Mouse (Mus musculus) MEL (cell line): Measurements from ENCODE around the gene Ddx6. TPM values are rescaled to one million over a fixed set of nuclear protein-coding genes. Genes with fewer than 3 reads are reported as not detected.

Source experiments
- DNase-seq: peaks from one replicate; pipeline ENCODE4 v3.0.0; 2011; ENCODE audit warnings: low read depth, low spot score
- H3K27ac ChIP-seq: 2 replicates; pipeline ENCODE4 v1.5.1; 2012; ENCODE audit warnings: low read depth, mild to moderate bottlenecking, control low read depth, low read length, moderate library complexity; ENCODE audit not compliant: control insufficient read depth
- H3K27me3 ChIP-seq, 2 experiments: fragments of 150-350 bp in 1 of 2; sonication (generic) in 1 of 2; 2 replicates each; pipeline ENCODE4 v1.6.1; 2012; ENCODE audit warnings: low read length in 2 of 2, mild to moderate bottlenecking in 2 of 2, improper control_type of control experiment in 1 of 2, moderate library complexity in 1 of 2; ENCODE audit not compliant: insufficient read depth in 2 of 2, control insufficient read depth in 1 of 2
- H3K36me3 ChIP-seq, 2 experiments: 2 replicates each; pipeline ENCODE4 v1.6.1; 2012 to 2014; ENCODE audit warnings: low read length in 2 of 2, improper control_type of control experiment in 1 of 2, inconsistent platforms in 1 of 2, mild to moderate bottlenecking in 1 of 2; ENCODE audit not compliant: insufficient read depth in 2 of 2, control insufficient read depth in 1 of 2
- H3K4me1 ChIP-seq, 2 experiments: fragments of 150-350 bp in 1 of 2; sonication (generic) in 1 of 2; 2 replicates each; pipeline ENCODE4 v1.6.1; 2012; ENCODE audit warnings: low read length in 2 of 2, improper control_type of control experiment in 1 of 2, mild to moderate bottlenecking in 1 of 2; ENCODE audit not compliant: insufficient read depth in 2 of 2, control insufficient read depth in 1 of 2
- H3K4me3 ChIP-seq, 2 experiments: fragments of 150-350 bp in 1 of 2; sonication (generic) in 1 of 2; 2 replicates each; pipeline ENCODE4 v1.5.1; 2012; ENCODE audit warnings: low read depth in 2 of 2, low read length in 2 of 2, mild to moderate bottlenecking in 2 of 2, moderate library complexity in 2 of 2, control low read depth in 1 of 2, improper control_type of control experiment in 1 of 2; ENCODE audit not compliant: control insufficient read depth in 1 of 2, insufficient read depth in 1 of 2
- H3K79me2 ChIP-seq: 2 replicates; pipeline ENCODE4 v1.6.1; 2012; ENCODE audit warnings: mild to moderate bottlenecking, low read length, moderate library complexity; ENCODE audit not compliant: control insufficient read depth, poor library complexity, insufficient read depth
- H3K9ac ChIP-seq: 2 replicates; pipeline ENCODE4 v1.6.1; 2012; ENCODE audit warnings: low read depth, mild to moderate bottlenecking, control low read depth, low read length, moderate library complexity; ENCODE audit not compliant: control insufficient read depth, poor library complexity, severe bottlenecking
- H3K9me3 ChIP-seq: fragments of 150-350 bp; sonication (generic); replicated peaks from 2 replicates; pipeline ENCODE4 v1.6.1; 2012; ENCODE audit warnings: mild to moderate bottlenecking, low read length, improper control_type of control experiment, moderate library complexity; ENCODE audit not compliant: insufficient read depth
- CHD1 ChIP-seq: IDR thresholded peaks from 2 replicates; pipeline ENCODE4 v1.6.1; 2012; ENCODE audit warnings: low read depth, mild to moderate bottlenecking, inconsistent platforms, low read length, improper control_type of control experiment
- E2F4 ChIP-seq: IDR thresholded peaks from 2 replicates; pipeline ENCODE4 v1.6.1; 2011; ENCODE audit warnings: low read depth, low read length, improper control_type of control experiment, borderline replicate concordance
- EP300 ChIP-seq, 2 experiments: IDR thresholded peaks; 2 replicates each; pipeline ENCODE4 v1.6.1; 2011; ENCODE audit warnings: improper control_type of control experiment in 2 of 2, low read length in 2 of 2, low read depth in 1 of 2, mild to moderate bottlenecking in 1 of 2
- ETS1 ChIP-seq: IDR thresholded peaks from 2 replicates; pipeline ENCODE4 v1.6.1; 2012; ENCODE audit warnings: low read depth, mild to moderate bottlenecking, inconsistent platforms, low read length, improper control_type of control experiment, moderate library complexity
- KAT2A ChIP-seq: conservative IDR thresholded peaks from 2 replicates; pipeline ENCODE4 v1.6.1; 2012; ENCODE audit warnings: low read depth, low read length, improper control_type of control experiment, inconsistent platforms
- MAFK ChIP-seq: IDR thresholded peaks from 2 replicates; pipeline ENCODE4 v1.6.1; 2011; ENCODE audit warnings: low read depth, mild to moderate bottlenecking, low read length, improper control_type of control experiment, borderline replicate concordance
- MAX ChIP-seq: IDR thresholded peaks from 2 replicates; pipeline ENCODE4 v1.6.1; 2011; ENCODE audit warnings: low read length, improper control_type of control experiment
- MYB ChIP-seq: IDR thresholded peaks from 2 replicates; pipeline ENCODE4 v1.6.1; 2011; ENCODE audit warnings: mild to moderate bottlenecking, low read depth, low read length, improper control_type of control experiment
- MYC ChIP-seq: IDR thresholded peaks from 2 replicates; pipeline ENCODE4 v1.6.1; 2011; ENCODE audit warnings: low read depth, mild to moderate bottlenecking, low read length, improper control_type of control experiment, moderate library complexity
- NELFE ChIP-seq: IDR thresholded peaks from 2 replicates; pipeline ENCODE4 v1.6.1; 2011; ENCODE audit warnings: low read depth, low read length, improper control_type of control experiment
- NRF1 ChIP-seq: IDR thresholded peaks from 2 replicates; pipeline ENCODE4 v1.6.1; 2014; ENCODE audit warnings: low read depth, mild to moderate bottlenecking, inconsistent platforms, low read length, improper control_type of control experiment, moderate library complexity; ENCODE audit not compliant: poor library complexity, insufficient read depth, severe bottlenecking
- POLR2AphosphoS2 ChIP-seq: IDR thresholded peaks from 2 replicates; pipeline ENCODE4 v1.6.1; 2011; ENCODE audit warnings: low read length, improper control_type of control experiment
- SIN3A ChIP-seq: IDR thresholded peaks from 2 replicates; pipeline ENCODE4 v1.6.1; 2012; ENCODE audit warnings: low read length, improper control_type of control experiment, inconsistent platforms
- SMC3 ChIP-seq: IDR thresholded peaks from 2 replicates; pipeline ENCODE4 v1.6.1; 2011; ENCODE audit warnings: low read depth, low read length, improper control_type of control experiment
- TAL1 ChIP-seq: IDR thresholded peaks from 2 replicates; pipeline ENCODE4 v1.6.1; 2012; ENCODE audit warnings: mild to moderate bottlenecking, inconsistent platforms, low read length, moderate library complexity, mixed read lengths
- UBTF ChIP-seq: IDR thresholded peaks from 2 replicates; pipeline ENCODE4 v1.6.1; 2012; ENCODE audit warnings: low read depth, mild to moderate bottlenecking, inconsistent platforms, low read length, improper control_type of control experiment, moderate library complexity, borderline replicate concordance; ENCODE audit not compliant: insufficient read depth
- USF1 ChIP-seq: IDR thresholded peaks from 2 replicates; pipeline ENCODE4 v1.6.1; 2014; ENCODE audit warnings: low read depth, mild to moderate bottlenecking, inconsistent platforms, low read length, improper control_type of control experiment, moderate library complexity
- ZC3H11A ChIP-seq: IDR thresholded peaks from 2 replicates; pipeline ENCODE4 v1.6.1; 2012; ENCODE audit warnings: low read depth, mild to moderate bottlenecking, inconsistent platforms, low read length, improper control_type of control experiment
- ZKSCAN1 ChIP-seq: IDR thresholded peaks from 2 replicates; pipeline ENCODE4 v1.6.1; 2012; ENCODE audit warnings: low read depth, mild to moderate bottlenecking, inconsistent platforms, low read length, improper control_type of control experiment, moderate library complexity
- ZMIZ1 ChIP-seq: IDR thresholded peaks from 2 replicates; pipeline ENCODE4 v1.6.1; 2012; ENCODE audit warnings: low read depth, mild to moderate bottlenecking, inconsistent platforms, low read length, improper control_type of control experiment, moderate library complexity
- polyA plus RNA-seq, 2 experiments: library from polyadenylated mRNA; stranded (reverse) in 1 of 2; unstranded in 1 of 2; fragments of >175 nt in 1 of 2; fragments of >200 nt in 1 of 2; gene quantifications; 2 replicates each; pipeline versions ENCODE4 v1.2.1 to v1.2.4; 2012; ENCODE audit warnings: low replicate concordance in 2 of 2, low read depth in 1 of 2; ENCODE audit not compliant: insufficient read length in 2 of 2, insufficient read depth in 1 of 2, missing spikeins in 1 of 2
- total RNA-seq: library from RNA; depleted of rRNA; stranded (reverse); fragments of 300-350 nt; gene quantifications from 2 replicates; pipeline ENCODE4 v1.2.3, GENCODE M21; 2012

Gene Ddx6
- total and polyA plus RNA-seq, 3 experiments = 35.9 to 96.5 (median 41.9) TPM

DNA sequence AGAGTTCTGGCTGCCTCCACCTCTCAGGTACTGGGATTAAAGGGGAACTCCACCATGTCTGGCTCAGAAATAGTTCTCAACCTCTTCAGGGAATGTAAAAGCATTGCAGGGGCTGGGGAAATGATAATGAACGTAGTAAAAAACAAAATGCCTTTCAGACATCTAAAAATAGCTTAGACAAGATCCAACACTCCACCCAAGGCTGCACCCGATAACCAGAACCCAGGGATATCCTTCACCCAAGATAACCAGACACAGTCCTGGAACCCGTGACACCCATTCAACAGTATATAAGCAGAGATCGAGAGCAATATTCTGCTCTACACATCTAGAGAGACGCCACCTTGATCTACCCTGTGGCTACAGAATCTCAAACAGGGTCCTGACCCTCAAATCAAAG lies 24.6 kb upstream of the Ddx6 start (continued):
- TF ChIP-seq E2F4 = no peak

DNA sequence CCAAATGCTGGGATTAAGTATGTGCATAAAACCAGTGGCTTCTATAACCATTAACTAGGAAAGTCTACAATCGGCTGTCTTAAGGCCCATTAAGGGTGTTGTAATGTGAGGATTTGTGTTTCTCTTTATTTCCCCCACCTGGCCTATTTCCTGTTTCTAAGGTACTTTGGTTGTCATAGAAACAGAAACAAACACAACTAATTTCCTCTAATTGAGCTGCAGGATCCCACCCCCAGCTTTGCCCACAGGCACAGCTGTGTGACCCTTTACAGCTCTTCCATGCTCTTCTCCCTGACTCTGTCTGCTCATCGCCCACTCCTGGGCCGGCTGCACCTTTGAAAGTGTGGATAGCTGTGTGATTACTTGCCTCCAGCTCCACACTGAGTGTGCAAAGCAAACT lies 23.3 kb upstream of the Ddx6 start:
- Histone ChIP-seq H3K4me1 (peaks cover 5 to 11% of the 10 kb centered on the region in 2 experiments; a peak in 3 of 4 replicates), H3K9ac (no peak overlapping the region), H3K9me3 (no peaks in the 10 kb centered on the region), H3K4me3 (no peak overlapping the region), H3K36me3 (peaks cover 0 to 12% of the 10 kb centered on the region in 2 experiments; a peak in 2 of 4 replicates), H3K27me3 (no peaks in the 10 kb centered on the region), H3K79me2 (no peaks in the 10 kb centered on the region), H3K27ac (no peak overlapping the region)
- TF ChIP-seq ETS1 (no peak), MYC (no peak), CHD1 (no peak), MAX (no peak), UBTF (no peak), SIN3A (no peak), EP300 (IDR thresholded peaks at IDR 0.05; ENCODE audit: low read depth in 1 of 2, low read length in 2 of 2) (no peak), USF1 (no peak), NRF1 (no peak), MYB (no peak), KAT2A (no peak), ZMIZ1 (no peak), E2F4 (no peak), NELFE (no peak), ZKSCAN1 (no peak), POLR2AphosphoS2 (no peak), SMC3 (no peak), TAL1 (no peak), MAFK (no peak)
- DNase-seq = no peak

DNA sequence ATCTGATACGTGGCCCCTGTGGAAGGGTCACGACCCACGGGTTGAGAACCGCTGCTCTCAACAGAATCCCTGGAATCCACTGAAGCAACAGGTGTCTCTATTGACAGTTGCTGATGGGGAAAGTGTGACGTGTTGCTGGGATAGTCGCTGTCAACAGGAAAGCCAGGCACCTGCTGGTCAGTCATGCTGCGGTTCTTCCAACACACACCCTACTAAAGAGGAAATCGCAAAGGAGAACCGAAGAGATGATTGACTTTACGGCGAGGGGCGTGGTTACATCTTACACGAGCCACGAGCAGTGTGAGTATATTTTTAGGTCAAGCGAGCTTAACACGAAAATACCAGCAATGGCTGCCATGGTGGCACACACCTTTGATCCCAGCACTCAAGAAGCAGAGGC lies 22.3 kb upstream of the Ddx6 start:
- Histone ChIP-seq H3K4me1 (peaks cover 5 to 15% of the 10 kb centered on the region in 2 experiments; a peak in 3 of 4 replicates), H3K4me3 (no peak overlapping the region), H3K9ac (no peak overlapping the region), H3K36me3 (peaks cover 0 to 14% of the 10 kb centered on the region in 2 experiments; a peak in 2 of 4 replicates), H3K9me3 (no peaks in the 10 kb centered on the region), H3K27me3 (no peaks in the 10 kb centered on the region), H3K79me2 (no peaks in the 10 kb centered on the region), H3K27ac (no peak overlapping the region)
- DNase-seq = peak; percentile 68
- TF ChIP-seq MYC = no peak
- no peak for TF ChIP-seq ZC3H11A
- no peak for TF ChIP-seq CHD1
